Mouse (Mus musculus) forebrain, embryonic 16.5 days (tissue): ENCODE measurements around the gene Wfdc15a. TPM values are rescaled to one million over a fixed set of nuclear protein-coding genes. Genes with fewer than 3 reads are reported as not detected.

ENCODE experiments used
- ATAC-seq: fragments of 200-750 bp; cut with Nextera tagmentation; 2 replicates; pipeline ENCODE4 v1.8.0; 2017; ENCODE audit warnings: mild to moderate bottlenecking, moderate library complexity
- H3K27ac ChIP-seq: fragments of 300-500 bp; sonication (generic); 2 replicates; pipeline ENCODE4 v1.5.1; 2014; ENCODE audit warnings: low read length, control low read depth
- H3K27me3 ChIP-seq: fragments of 300-500 bp; sonication (generic); replicated peaks from 2 replicates; pipeline ENCODE4 v1.6.1; 2014; ENCODE audit warnings: low read length; ENCODE audit not compliant: control insufficient read depth, insufficient read depth
- H3K36me3 ChIP-seq: fragments of 300-500 bp; sonication (generic); 2 replicates; pipeline ENCODE4 v1.6.1; 2014; ENCODE audit not compliant: control insufficient read depth, insufficient read depth
- H3K4me1 ChIP-seq: fragments of 300-500 bp; sonication (generic); replicated peaks from 2 replicates; pipeline ENCODE4 v1.6.1; 2014; ENCODE audit warnings: low read length; ENCODE audit not compliant: control insufficient read depth, insufficient read depth
- H3K4me2 ChIP-seq: fragments of 300-500 bp; sonication (generic); 2 replicates; pipeline ENCODE4 v1.6.1; 2014; ENCODE audit warnings: mild to moderate bottlenecking, low read length, control low read depth
- H3K4me3 ChIP-seq: fragments of 300-500 bp; sonication (generic); replicated peaks from 2 replicates; pipeline ENCODE4 v1.5.1; 2014; ENCODE audit warnings: mild to moderate bottlenecking, low read length, control low read depth
- H3K9ac ChIP-seq: fragments of 300-500 bp; sonication (generic); replicated peaks from 2 replicates; pipeline ENCODE4 v1.6.1; 2014; ENCODE audit warnings: low read depth, low read length, control low read depth
- H3K9me3 ChIP-seq: fragments of 300-500 bp; sonication (generic); 2 replicates; pipeline ENCODE4 v1.6.1; 2016; ENCODE audit warnings: low read length; ENCODE audit not compliant: control insufficient read depth
- WGBS: fragments of 180-500 bp; shearing (Covaris S2); extraction: QIAGEN DNeasy Blood & Tissue Kit; methylation state at CpG from one replicate; pipeline ENCODE4 v1.1.7; 2014; 5-methylcytosine and 5-hydroxymethylcytosine counted together
- polyA plus RNA-seq: library from polyadenylated mRNA; unstranded; fragments of >200 nt; fragmentation: Nextera tagmentation; extraction: Ambion mirVana; gene quantifications from 2 replicates; pipeline ENCODE4 v1.2.1, GENCODE M21; 2015

Gene Wfdc15a
- not detected in 2 replicates for polyA plus RNA-seq

GRCm38 (mm10) chr2:164199626-164200327 lies at the start of gene Wfdc15a:
Gene Wfdc15a (minus strand): TSS chr2:164200130.
- no peak within 1 kb of the TSS for H3K4me2 ChIP-seq
- no peak within 1 kb of the TSS for H3K4me3 ChIP-seq
- ATAC-seq = no peak
- H3K27ac ChIP-seq = no peak within 1 kb of the TSS
- no peaks in the 10 kb centered on the region for H3K4me1 ChIP-seq
- H3K9me3 ChIP-seq = no peaks in the 10 kb centered on the region
- 84% methylated on average over 20 of the region's 20 CpGs for WGBS
- no peaks in the 10 kb centered on the region for H3K27me3 ChIP-seq
- no peaks in the 10 kb centered on the region for H3K36me3 ChIP-seq
- H3K9ac ChIP-seq = no peak within 1 kb of the TSS

GRCm38 (mm10) chr2:164238366-164238765 lies 38.4 kb upstream of the Wfdc15a start, which contains the start of gene Svs2:
Gene Svs2 (minus strand): TSS chr2:164238466.
- H3K4me3 ChIP-seq = no peak within 1 kb of the TSS
- no peak for ATAC-seq
- no peaks in the 10 kb centered on the region for H3K4me1 ChIP-seq
- H3K9ac ChIP-seq = no peak within 1 kb of the TSS
- no peaks in the 10 kb centered on the region for H3K9me3 ChIP-seq
- no peaks in the 10 kb centered on the region for H3K36me3 ChIP-seq
- H3K27me3 ChIP-seq = no peaks in the 10 kb centered on the region
- WGBS = 88% methylated on average over 3 of the region's 3 CpGs
- H3K4me2 ChIP-seq = no peak within 1 kb of the TSS
- no peak within 1 kb of the TSS for H3K27ac ChIP-seq

GRCm38 (mm10) chr2:164232671-164233070 lies 32.7 kb upstream of the Wfdc15a start:
- Histone ChIP-seq H3K9ac (no peak overlapping the region), H3K4me2 (no peak overlapping the region), H3K27ac (no peak overlapping the region), H3K27me3 (no peaks in the 10 kb centered on the region), H3K4me1 (no peaks in the 10 kb centered on the region), H3K9me3 (no peaks in the 10 kb centered on the region), H3K4me3 (no peak overlapping the region), H3K36me3 (no peaks in the 10 kb centered on the region)
- no peak for ATAC-seq
- 95% methylated on average over 8 of the region's 8 CpGs for WGBS

- Histone ChIP-seq H3K4me3 (no peak overlapping the region), H3K27me3 (no peaks in the 10 kb centered on the region), H3K9ac (no peak overlapping the region), H3K4me2 (no peak overlapping the region), H3K27ac (no peak overlapping the region), H3K4me1 (no peaks in the 10 kb centered on the region), H3K36me3 (no peaks in the 10 kb centered on the region), H3K9me3 (no peaks in the 10 kb centered on the region)
- ATAC-seq = no peak
- 88% methylated on average over 8 of the region's 8 CpGs for WGBS
Observed at GRCm38 (mm10) chr2:164228361-164229070, 28.6 kb upstream of the Wfdc15a start.

- Histone ChIP-seq H3K27ac (no peak within 1 kb of the TSS), H3K4me3 (no peak within 1 kb of the TSS), H3K9ac (no peak within 1 kb of the TSS), H3K36me3 (no peaks in the 10 kb centered on the region), H3K4me1 (no peaks in the 10 kb centered on the region), H3K27me3 (no peaks in the 10 kb centered on the region), H3K9me3 (no peaks in the 10 kb centered on the region), H3K4me2 (no peak within 1 kb of the TSS)
- 82% methylated on average over 11 of the region's 11 CpGs for WGBS
- ATAC-seq = no peak
Observed at GRCm38 (mm10) chr2:164221522-164221921, 21.6 kb upstream of the Wfdc15a start, which contains the start of gene Wfdc15b. Gene Wfdc15b (minus strand): TSS chr2:164221660.

- Histone ChIP-seq H3K9me3 (no peaks in the 10 kb centered on the region), H3K9ac (no peak overlapping the region), H3K27ac (no peak overlapping the region), H3K36me3 (no peaks in the 10 kb centered on the region), H3K27me3 (no peaks in the 10 kb centered on the region), H3K4me2 (no peak overlapping the region), H3K4me3 (no peak overlapping the region), H3K4me1 (no peaks in the 10 kb centered on the region)
- no peak for ATAC-seq
- 88% methylated on average over 9 of the region's 9 CpGs for WGBS
Observed at GRCm38 (mm10) chr2:164219295-164219694, 19.4 kb upstream of the Wfdc15a start.

- Histone ChIP-seq H3K4me3 (no peak overlapping the region), H3K9ac (no peak overlapping the region), H3K27ac (no peak overlapping the region), H3K4me1 (no peaks in the 10 kb centered on the region), H3K27me3 (no peaks in the 10 kb centered on the region), H3K36me3 (no peaks in the 10 kb centered on the region), H3K4me2 (no peak overlapping the region), H3K9me3 (peaks cover 2% of the 10 kb centered on the region; the same call in 1 of the 2 replicates)
- ATAC-seq = no peak
- 76% methylated on average over 5 of the region's 5 CpGs for WGBS
Observed at GRCm38 (mm10) chr2:164212711-164213110, 12.8 kb upstream of the Wfdc15a start.

- WGBS = 84% methylated on average over 4 of the region's 4 CpGs
- ATAC-seq = no peak
- H3K4me3 ChIP-seq = no peak overlapping the region
- H3K36me3 ChIP-seq = no peaks in the 10 kb centered on the region
- peaks cover 2% of the 10 kb centered on the region; the same call in 1 of the 2 replicates for H3K9me3 ChIP-seq
- H3K27me3 ChIP-seq = no peaks in the 10 kb centered on the region
- H3K27ac ChIP-seq = no peak overlapping the region
- H3K4me1 ChIP-seq = no peaks in the 10 kb centered on the region
- H3K4me2 ChIP-seq = no peak overlapping the region
- H3K9ac ChIP-seq = no peak overlapping the region
Observed at GRCm38 (mm10) chr2:164210892-164211291, 11.0 kb upstream of the Wfdc15a start.

GRCm38 (mm10) chr2:164206676-164207075 lies 6.7 kb upstream of the Wfdc15a start:
- no peaks in the 10 kb centered on the region for H3K36me3 ChIP-seq
- H3K27me3 ChIP-seq = no peaks in the 10 kb centered on the region
- H3K4me2 ChIP-seq = no peak overlapping the region

More at GRCm38 (mm10) chr2:164206676-164207075, 6.7 kb upstream of the Wfdc15a start:
- ATAC-seq = no peak
- WGBS = 84% methylated on average over 4 of the region's 4 CpGs
- Histone ChIP-seq H3K4me1 (no peaks in the 10 kb centered on the region), H3K4me3 (no peak overlapping the region), H3K9ac (no peak overlapping the region), H3K27ac (no peak overlapping the region), H3K9me3 (peaks cover 2% of the 10 kb centered on the region; the same call in 1 of the 2 replicates)
